Comparison of ENCODE assay signal across 8 mouse cellular contexts in the genomic region with DNA sequence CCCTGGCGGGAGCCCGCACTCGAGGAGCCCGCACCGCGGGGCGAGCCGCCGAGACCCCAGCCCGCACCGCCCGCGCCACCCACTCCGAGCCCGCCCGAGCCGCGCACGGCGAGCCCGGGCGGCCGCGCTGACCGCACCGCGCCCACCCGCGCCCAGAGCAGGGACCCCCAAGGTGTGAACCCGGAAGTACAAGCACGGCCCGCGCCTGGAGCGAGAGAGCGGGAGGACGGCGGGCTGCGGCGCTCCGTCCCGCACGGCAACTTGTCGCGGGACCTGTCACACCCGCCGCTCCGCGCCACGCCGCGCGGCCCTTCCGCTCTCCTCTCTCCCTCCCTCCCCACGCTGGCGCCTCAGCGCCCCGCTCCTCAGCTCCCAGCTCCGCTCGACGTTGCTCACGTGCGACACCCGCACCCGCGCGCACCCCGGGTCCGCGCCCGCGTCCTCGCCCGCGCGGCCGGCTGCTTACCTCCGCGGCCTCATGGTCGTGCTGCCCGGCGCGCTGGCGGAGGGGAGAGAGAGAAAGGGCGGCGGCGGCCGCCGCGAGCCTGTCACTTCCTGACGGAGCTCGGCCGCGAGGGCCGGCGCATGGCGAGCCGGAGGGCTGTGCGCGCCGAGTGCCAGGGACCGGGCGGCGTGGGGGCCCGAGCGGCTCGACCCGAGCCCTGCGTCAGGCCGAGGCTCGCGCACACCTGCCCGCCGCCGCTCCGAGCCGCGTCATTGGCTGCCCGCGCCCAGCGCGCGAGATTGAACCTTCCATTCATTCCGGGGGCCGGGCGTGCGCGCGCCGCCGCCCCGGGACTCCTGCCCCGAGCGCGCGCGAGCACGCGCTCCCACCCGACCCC. TPM values are rescaled to one million over a fixed set of nuclear protein-coding genes. Genes with fewer than 3 reads are reported as not detected.
A peak's percentile ranks its signal among the peaks of the same experiment; 100 is the strongest.
DNase-seq lines count a peak whose midpoint lies in the region; ATAC-seq and TF ChIP-seq lines count a peak whose summit lies in the region.

Lin28b (minus strand) TSS at position 635 of the 842 bp plus-strand sequence.

- H3K27ac ChIP-seq in kidney, postnatal 0 days: no peak within 1 kb of the TSS
- H3K27ac ChIP-seq in liver, embryonic 11.5 days (ENCODE audit: low read depth, low read length): peak within 1 kb of the TSS; percentile 65
- peak within 1 kb of the TSS; percentile 87 for H3K27ac ChIP-seq in neural tube, embryonic 12.5 days

- peaks cover 31% of the 10 kb centered on the region for H3K27me3 ChIP-seq in kidney, postnatal 0 days (ENCODE audit: insufficient read depth, low read length)
- peaks cover 7% of the 10 kb centered on the region; the same call in 1 of the 2 replicates for H3K27me3 ChIP-seq in liver, embryonic 11.5 days (replicated peaks; ENCODE audit: control insufficient read depth, insufficient read depth, low read length)
- H3K27me3 ChIP-seq in neural tube, embryonic 12.5 days (replicated peaks): no peaks in the 10 kb centered on the region

- H3K4me3 ChIP-seq in kidney, postnatal 0 days (replicated peaks; ENCODE audit: low read depth, low read length): peak within 1 kb of the TSS; percentile 58
- peak within 1 kb of the TSS; percentile 82 for H3K4me3 ChIP-seq in liver, embryonic 11.5 days (ENCODE audit: low read depth, low read length)
- H3K4me3 ChIP-seq in neural tube, embryonic 12.5 days: peak within 1 kb of the TSS; percentile 72

- H3K4me2 ChIP-seq in kidney, postnatal 0 days (ENCODE audit: low read length): peak within 1 kb of the TSS; percentile 99
- peak within 1 kb of the TSS; percentile 98 for H3K4me2 ChIP-seq in liver, embryonic 11.5 days
- peak within 1 kb of the TSS; percentile 83 for H3K4me2 ChIP-seq in neural tube, embryonic 12.5 days (replicated peaks)

- no peaks in the 10 kb centered on the region for H3K36me3 ChIP-seq in kidney, postnatal 0 days (ENCODE audit: insufficient read depth, low read length)
- H3K36me3 ChIP-seq in liver, embryonic 11.5 days (ENCODE audit: control insufficient read depth, insufficient read depth, low read length): no peaks in the 10 kb centered on the region
- H3K36me3 ChIP-seq in neural tube, embryonic 12.5 days: no peaks in the 10 kb centered on the region

- H3K9ac ChIP-seq in kidney, postnatal 0 days (ENCODE audit: low read depth, low read length): 0 out of 2 replicates have a peak within 1 kb of the TSS, but pooled peaks have one; percentile 27
- peak within 1 kb of the TSS; percentile 91 for H3K9ac ChIP-seq in liver, embryonic 11.5 days (ENCODE audit: low read depth, low read length)
- peak within 1 kb of the TSS; percentile 76 for H3K9ac ChIP-seq in neural tube, embryonic 12.5 days

- H3K9me3 ChIP-seq in kidney, postnatal 0 days (replicated peaks; ENCODE audit: low read length): no peaks in the 10 kb centered on the region
- H3K9me3 ChIP-seq in liver, embryonic 11.5 days (ENCODE audit: control insufficient read depth, low read length): no peaks in the 10 kb centered on the region
- no peaks in the 10 kb centered on the region for H3K9me3 ChIP-seq in neural tube, embryonic 12.5 days

- TF ChIP-seq CTCF in kidney, postnatal 0 days (IDR thresholded peaks at IDR 0.05; ENCODE audit: low read depth): no peak

- peak; percentile 46 for DNase-seq in layer of hippocampus, adult 11-12 months (ENCODE audit: low spot score)
- no peak for DNase-seq in layer of hippocampus, adult 9-10 months (ENCODE audit: low spot score)
- DNase-seq in cerebellum, postnatal 25 days: peak; percentile 60 to 64
- peak; percentile 65 to 80 for DNase-seq in frontal cortex, postnatal 36 days (ENCODE audit: low spot score in 2 of 2)
- DNase-seq in kidney, postnatal 0 days (ENCODE audit: low spot score): no peak
- DNase-seq in liver, embryonic 11.5 days (ENCODE audit: low spot score): peak; percentile 78
- peak; percentile 63 for DNase-seq in thymus, postnatal 4 days

- peaks cover 14% of the 10 kb centered on the region; the same call in 1 of the 2 replicates for H3K4me1 ChIP-seq in kidney, postnatal 0 days (replicated peaks; ENCODE audit: insufficient read depth, low read length)
- no peaks in the 10 kb centered on the region for H3K4me1 ChIP-seq in liver, embryonic 11.5 days (replicated peaks; ENCODE audit: control insufficient read depth, insufficient read depth, low read length)
- no peaks in the 10 kb centered on the region for H3K4me1 ChIP-seq in neural tube, embryonic 12.5 days

- ATAC-seq in kidney, postnatal 0 days (replicated peaks; ENCODE audit: low FRiP score, low read depth): peak; percentile 84
- ATAC-seq in liver, embryonic 11.5 days (replicated peaks; ENCODE audit: low FRiP score): peak; percentile 92
- peak; percentile 94 for ATAC-seq in neural tube, embryonic 12.5 days (ENCODE audit: low FRiP score, low read depth)

- under 1% methylated on average over 81 of the region's 139 CpGs for WGBS in kidney, postnatal 0 days
- under 1% methylated on average over 104 of the region's 139 CpGs for WGBS in liver, embryonic 11.5 days
- under 1% methylated on average over 108 of the region's 139 CpGs for WGBS in neural tube, embryonic 12.5 days

RNA-seq across cellular contexts. Expression of gene Lin28b, which starts in this region (rescaled TPM):
- 0.08 and 0.14 TPM in 2 replicates for polyA plus RNA-seq in kidney, postnatal 0 days (2015; fragmentation: Nextera tagmentation; extraction: Ambion mirVana)
- polyA plus RNA-seq in liver, embryonic 11.5 days (2014; fragmentation: Nextera tagmentation; extraction: Ambion mirVana): 34.2 and 36.4 TPM in 2 replicates
- polyA plus RNA-seq in neural tube, embryonic 12.5 days (2016; fragmentation: Nextera tagmentation; extraction: Ambion mirVana): 11.8 and 14.0 TPM in 2 replicates

Comparison
In these comparisons a context has a peak if more than half of its experiments do, and no peak if none do; other contexts are left out.
1. RNA of gene Lin28b (polyA plus RNA-seq): 34.2 to 36.4 TPM in liver, embryonic 11.5 days and 11.8 to 14.0 TPM in neural tube, embryonic 12.5 days; 0.08 to 0.14 TPM in kidney, postnatal 0 days; every median in the first group is over 10 times any median in the second.
2. DNase-seq: peak in layer of hippocampus, adult 11-12 months (single experiment), cerebellum, postnatal 25 days (2 of 2), frontal cortex, postnatal 36 days (2 of 2), liver, embryonic 11.5 days (single experiment) and thymus, postnatal 4 days (single experiment); none in layer of hippocampus, adult 9-10 months (single experiment) and kidney, postnatal 0 days (single experiment).
3. Peak in ATAC-seq, H3K4me3 ChIP-seq, H3K9ac ChIP-seq and H3K4me2 ChIP-seq in kidney, postnatal 0 days; RNA of the gene not detected or under 1 TPM.
4. H3K9ac ChIP-seq: peak in every context shown above with its lines; median percentile 91 in liver, embryonic 11.5 days; 76 in neural tube, embryonic 12.5 days; 27 in kidney, postnatal 0 days.
5. Peak in every context shown above with its lines, with median percentiles within 50 percentile points of each other: ATAC-seq, H3K4me2 ChIP-seq and H3K4me3 ChIP-seq.